Mouse (Mus musculus) hindbrain, embryonic 12.5 days (tissue): ENCODE data around the gene Kif1c. TPM values are rescaled to one million over a fixed set of nuclear protein-coding genes. Genes with fewer than 3 reads are reported as not detected.

Experiments
- microRNA-seq: library from miRNA; unstranded; fragments of <30 nt; microRNA quantifications from one replicate; pipeline ENCODE4, GENCODE M21; 2017
- polyA plus RNA-seq: library from polyadenylated mRNA; unstranded; fragments of >200 nt; fragmentation: Nextera tagmentation; extraction: Ambion mirVana; gene quantifications from 2 replicates; pipeline ENCODE4 v1.2.1, GENCODE M21; 2016

Kif1c gene
- polyA plus RNA-seq, 1 experiment from 2014 or later: 3.0 TPM

Small RNAs within 50 kb of the gene (microRNA-seq; reads per million reads assigned to microRNA genes)
- gene Gm22760 (not detected), gene Mir6925 (not detected)

Other genes starting within 250 kb of the Kif1c start
- gene Med11, start 248.6 kb upstream of the Kif1c start, polyA plus RNA-seq: 32.7 and 36.1 TPM in 2 replicates
- gene Zmynd15, start 241.1 kb upstream of the Kif1c start, polyA plus RNA-seq: 0.60 and 1.1 TPM in 2 replicates
- 2.0 and 2.1 TPM in 2 replicates for gene Cxcl16, start 240.6 kb upstream of the Kif1c start, polyA plus RNA-seq
- gene Tm4sf5, start 195.3 kb upstream of the Kif1c start, polyA plus RNA-seq: 0.36 TPM in 1 of 2 replicates, not detected in the other
- gene Vmo1, start 185.9 kb upstream of the Kif1c start, polyA plus RNA-seq: 0.34 TPM in 1 of 2 replicates, not detected in the other
- gene Gltpd2, start 181.4 kb upstream of the Kif1c start, polyA plus RNA-seq: 0.36 TPM in 1 of 2 replicates, not detected in the other
- 679 and 744 TPM in 2 replicates for gene Psmb6, start 175.2 kb upstream of the Kif1c start, polyA plus RNA-seq
- gene Gm40193, start 167.6 kb upstream of the Kif1c start, polyA plus RNA-seq: not detected in 2 replicates
- gene Pld2, start 160.5 kb upstream of the Kif1c start, polyA plus RNA-seq: 7.2 and 7.8 TPM in 2 replicates
- 17.3 and 19.1 TPM in 2 replicates for gene Mink1, start 137.7 kb upstream of the Kif1c start, polyA plus RNA-seq
- not detected in 2 replicates for gene 4930544D05Rik, start 84.7 kb upstream of the Kif1c start, polyA plus RNA-seq
- not detected in 2 replicates for gene Chrne, start 81.3 kb upstream of the Kif1c start, polyA plus RNA-seq
- 0.10 and 0.38 TPM in 2 replicates for gene Gp1ba, start 61.4 kb upstream of the Kif1c start, polyA plus RNA-seq
- gene Rnf167, start 53.3 kb upstream of the Kif1c start, polyA plus RNA-seq: 96.0 and 102 TPM in 2 replicates
- 145 and 148 TPM in 2 replicates for gene Slc25a11, start 53.1 kb upstream of the Kif1c start, polyA plus RNA-seq
- gene Pfn1, start 45.9 kb upstream of the Kif1c start, polyA plus RNA-seq: 1,190 and 1,267 TPM in 2 replicates
- 14.9 and 18.5 TPM in 2 replicates for gene Eno3, start 43.3 kb upstream of the Kif1c start, polyA plus RNA-seq
- gene Spag7, start 31.1 kb upstream of the Kif1c start, polyA plus RNA-seq: 143 and 144 TPM in 2 replicates
- 15.2 and 15.7 TPM in 2 replicates for gene Camta2, start 12.4 kb upstream of the Kif1c start, polyA plus RNA-seq
- 0.99 and 1.4 TPM in 2 replicates for gene Inca1, start 393 bp upstream of the Kif1c start, polyA plus RNA-seq
- 11.1 and 12.7 TPM in 2 replicates for gene Zfp3, start 63.7 kb downstream of the Kif1c start, polyA plus RNA-seq
- gene Scimp, start 112.0 kb downstream of the Kif1c start, polyA plus RNA-seq: not detected in 2 replicates
- 56.9 and 58.5 TPM in 2 replicates for gene Rabep1, start 144.2 kb downstream of the Kif1c start, polyA plus RNA-seq